In genomic region chr16:24478006-24478405, GRCm38 (mm10) we compare ENCODE assay signal across 22 mouse cellular contexts.
A peak's percentile ranks its signal among the peaks of the same experiment; 100 is the strongest.
DNase-seq lines count a peak whose midpoint lies in the region; ATAC-seq and TF ChIP-seq lines count a peak whose summit lies in the region.
"Had no signal": no experiment of that assay in that cellular context is flagged by ENCODE, and none has a peak within 500 bp of the region (broad histone marks: within the 10 kb centered on the region; RNA-seq: fewer than 3 reads in every experiment).

No protein-coding gene starts in this region.

- peaks cover 44% of the 10 kb centered on the region for H3K4me1 ChIP-seq in heart, embryonic 12.5 days (replicated peaks)
- peaks cover 43% of the 10 kb centered on the region for H3K4me1 ChIP-seq in intestine, embryonic 16.5 days (ENCODE audit: control insufficient read depth, insufficient read depth, low read length)
- H3K4me1 ChIP-seq in intestine, postnatal 0 days (replicated peaks; ENCODE audit: control insufficient read depth, insufficient read depth, low read length) = peaks cover 18% of the 10 kb centered on the region

- no peak for ATAC-seq in CD4-positive, CD25-positive, alpha-beta regulatory T cell, adult 4 months
- ATAC-seq in heart, embryonic 12.5 days (ENCODE audit: insufficient number of reproducible peaks, low FRiP score) = no peak
- 0 out of 2 replicates have a peak, but pooled peaks have one; percentile 26 for ATAC-seq in intestine, embryonic 16.5 days
- no peak for ATAC-seq in intestine, postnatal 0 days
- ATAC-seq: forebrain, embryonic 13.5 days; forebrain, embryonic 16.5 days; hindbrain, embryonic 16.5 days had no signal

- H3K4me3 ChIP-seq in heart, embryonic 12.5 days = no peak overlapping the region
- no peak overlapping the region for H3K4me3 ChIP-seq in intestine, embryonic 16.5 days (ENCODE audit: low read length)
- H3K4me3 ChIP-seq in intestine, postnatal 0 days (ENCODE audit: low read depth, low read length) = no peak overlapping the region
- H3K4me3 ChIP-seq: forebrain, embryonic 10.5 days; forebrain, embryonic 13.5 days; hindbrain, embryonic 10.5 days; hindbrain, embryonic 13.5 days; intestine, embryonic 15.5 days had no signal

- TF ChIP-seq CTCF in intestine, postnatal 0 days (IDR thresholded peaks at IDR 0.05; ENCODE audit: low read depth) = no peak

- no peak overlapping the region for H3K4me2 ChIP-seq in heart, embryonic 12.5 days
- H3K4me2 ChIP-seq in intestine, embryonic 16.5 days (ENCODE audit: low read depth, low read length) = no peak overlapping the region
- no peak overlapping the region for H3K4me2 ChIP-seq in intestine, postnatal 0 days (replicated peaks; ENCODE audit: low read depth)
- H3K4me2 ChIP-seq: forebrain, embryonic 13.5 days; hindbrain, embryonic 13.5 days; intestine, embryonic 15.5 days had no signal

- 54% methylated on average over 1 of the region's 1 CpGs for WGBS in heart, embryonic 12.5 days
- 39% methylated on average over 1 of the region's 1 CpGs for WGBS in intestine, embryonic 16.5 days
- WGBS in intestine, postnatal 0 days = 24% methylated on average over 1 of the region's 1 CpGs

- no peaks in the 10 kb centered on the region for H3K9me3 ChIP-seq in heart, embryonic 12.5 days (replicated peaks)
- H3K9me3 ChIP-seq in intestine, embryonic 16.5 days (ENCODE audit: control insufficient read depth, low read length) = no peaks in the 10 kb centered on the region
- no peaks in the 10 kb centered on the region for H3K9me3 ChIP-seq in intestine, postnatal 0 days (ENCODE audit: control insufficient read depth)
- H3K9me3 ChIP-seq: forebrain, embryonic 10.5 days; forebrain, embryonic 13.5 days; hindbrain, embryonic 10.5 days; hindbrain, embryonic 13.5 days; intestine, embryonic 15.5 days had no signal

- H3K36me3 ChIP-seq in heart, embryonic 12.5 days = peaks cover 2% of the 10 kb centered on the region; the same call in 1 of the 2 replicates
- H3K36me3 ChIP-seq in intestine, embryonic 16.5 days (ENCODE audit: control insufficient read depth, insufficient read depth, low read length) = no peaks in the 10 kb centered on the region
- H3K36me3 ChIP-seq in intestine, postnatal 0 days (ENCODE audit: control insufficient read depth, insufficient read depth) = peaks cover 9% of the 10 kb centered on the region; the same call in 1 of the 2 replicates
- H3K36me3 ChIP-seq: forebrain, embryonic 10.5 days; hindbrain, embryonic 10.5 days; hindbrain, embryonic 13.5 days; intestine, embryonic 15.5 days had no signal

- no peaks in the 10 kb centered on the region for H3K27me3 ChIP-seq in heart, embryonic 12.5 days (replicated peaks)
- no peaks in the 10 kb centered on the region for H3K27me3 ChIP-seq in intestine, embryonic 16.5 days (replicated peaks; ENCODE audit: control insufficient read depth, insufficient read depth, low read length)
- no peaks in the 10 kb centered on the region for H3K27me3 ChIP-seq in intestine, postnatal 0 days (replicated peaks; ENCODE audit: control insufficient read depth, insufficient read depth, low read length)
- H3K27me3 ChIP-seq: forebrain, embryonic 13.5 days; hindbrain, embryonic 13.5 days; intestine, embryonic 15.5 days had no signal

- no peak overlapping the region for H3K9ac ChIP-seq in heart, embryonic 12.5 days
- H3K9ac ChIP-seq in intestine, embryonic 16.5 days (ENCODE audit: low read depth, low read length) = no peak overlapping the region
- H3K9ac ChIP-seq in intestine, postnatal 0 days (ENCODE audit: low read depth, low read length) = no peak overlapping the region
- H3K9ac ChIP-seq: forebrain, embryonic 13.5 days; hindbrain, embryonic 13.5 days; intestine, embryonic 15.5 days had no signal

- H3K27ac ChIP-seq in heart, embryonic 12.5 days (ENCODE audit: poor library complexity, severe bottlenecking) = no peak overlapping the region
- H3K27ac ChIP-seq in intestine, embryonic 16.5 days (ENCODE audit: low read length) = no peak overlapping the region
- no peak overlapping the region for H3K27ac ChIP-seq in intestine, postnatal 0 days (ENCODE audit: low read depth, low read length)
- H3K27ac ChIP-seq: forebrain, embryonic 10.5 days; forebrain, embryonic 13.5 days; hindbrain, embryonic 10.5 days; hindbrain, embryonic 13.5 days had no signal

- DNase-seq in CD4-positive, CD25-positive, alpha-beta regulatory T cell, adult 2 months (ENCODE audit: low read depth, low spot score) = peak; percentile 7
- peak; percentile 64 for DNase-seq in heart, adult 11 months
- DNase-seq: adrenal gland, adult 2 months; adrenal gland, postnatal 14 days; cerebellum, adult 11 months; cerebellum, adult 2 months; cerebellum, postnatal 10 days; gastrocnemius, postnatal 25 days; heart, postnatal 10 days; heart, postnatal 36 days; kidney, adult 8-10 months had no signal
